Mouse (Mus musculus) MN1 (cell line): ENCODE results near the gene Borcs8.

ENCODE experiments used
- DNase-seq: peaks from one replicate; pipeline ENCODE4 v3.0.0-alpha.2; 2016; ENCODE audit warnings: low spot score

Borcs8 gene

DNA sequence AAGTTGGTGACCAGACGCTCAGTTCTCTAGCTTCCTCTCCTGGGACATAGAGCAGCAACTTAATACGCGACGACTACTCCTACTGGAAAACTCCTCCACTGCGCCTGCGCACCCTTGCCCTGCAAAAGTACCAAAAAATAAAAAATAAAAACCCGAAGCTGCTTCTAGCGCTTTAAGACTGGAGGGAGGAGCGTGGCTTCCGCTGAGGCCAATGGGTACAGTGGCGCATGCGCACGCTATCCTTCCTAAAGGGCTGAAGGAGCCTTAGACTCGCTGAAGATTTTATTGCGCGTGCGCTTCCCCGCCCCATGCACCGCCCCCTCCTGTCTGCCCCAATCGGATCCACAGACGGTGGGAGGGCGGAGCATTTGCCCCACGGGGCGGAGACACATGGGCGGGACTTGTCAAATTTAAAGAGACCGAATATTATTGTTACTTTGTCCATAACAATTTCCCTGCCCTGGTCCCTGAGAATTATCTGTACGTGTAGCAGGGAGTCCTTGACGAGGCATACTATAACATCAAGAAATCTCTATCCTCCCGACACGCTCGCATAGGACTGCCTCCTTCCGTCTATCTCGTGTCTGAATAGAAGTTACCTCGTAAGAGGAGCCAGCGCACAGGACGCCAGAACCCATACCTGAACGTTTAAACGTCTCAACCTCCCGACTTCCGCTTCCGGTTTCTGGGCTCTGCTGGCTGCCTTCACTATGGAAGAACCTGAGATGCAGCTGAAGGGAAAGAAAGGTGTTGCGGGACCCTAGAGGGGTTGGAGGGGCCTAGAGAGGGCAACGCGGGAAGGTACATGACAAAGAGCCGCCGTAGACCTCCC is at the start of gene Borcs8, which contains the start of the genes Rfxank and Mef2b:
TSS of gene Borcs8 (plus strand) at position 474 of the 832 bp plus-strand sequence.
TSS of gene Rfxank (minus strand) at position 129 of the 832 bp plus-strand sequence.
TSS of gene Mef2b (plus strand) at position 686 of the 832 bp plus-strand sequence.
- DNase-seq: peak; percentile 99

- DNase-seq: no peak
These were observed 46.5 kb upstream of the Borcs8 start for GRCm38 (mm10) chr8:70092786-70093185.

DNA sequence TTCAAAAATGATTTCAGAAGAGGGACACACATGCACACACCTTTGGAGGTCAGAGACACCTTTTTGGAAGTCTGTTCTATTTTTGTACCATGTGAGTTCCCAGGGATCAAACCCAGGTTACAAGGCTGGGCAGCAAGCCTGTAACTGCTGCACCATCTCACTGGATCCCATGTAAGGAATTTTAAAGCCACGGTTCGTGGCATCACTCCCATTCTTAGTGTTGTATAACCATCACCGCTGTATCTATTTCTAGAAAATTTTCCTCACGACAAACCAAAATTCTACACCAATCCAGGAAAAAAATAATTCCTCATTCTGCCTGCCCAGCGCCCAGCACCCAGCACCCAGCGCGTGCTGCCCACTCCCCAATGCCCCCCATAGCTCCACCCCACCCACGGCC is 40.0 kb upstream of the Borcs8 start:
- no peak for DNase-seq

- DNase-seq: no peak
These were observed 39.1 kb upstream of the Borcs8 start for GRCm38 (mm10) chr8:70100241-70100640.

DNA sequence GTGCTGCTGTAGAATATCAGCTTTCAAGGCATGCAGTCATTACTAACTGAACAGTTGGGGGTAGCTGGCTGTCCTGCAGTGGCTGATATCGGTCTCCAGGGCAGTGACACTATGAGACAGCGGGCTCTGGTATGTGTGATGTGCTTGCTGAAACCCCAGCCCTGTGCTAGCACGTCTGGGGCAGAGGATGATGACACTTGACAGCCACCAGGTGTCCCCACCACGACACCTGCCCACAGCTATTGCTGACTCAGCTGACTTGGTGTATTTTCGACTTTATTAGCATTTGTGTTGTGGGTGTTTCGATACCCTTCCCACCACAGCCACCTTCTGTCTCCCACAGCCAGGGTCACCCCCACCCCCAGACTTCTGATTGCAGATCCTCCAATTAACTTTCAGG is 34.8 kb upstream of the Borcs8 start:
- peak; percentile 72 for DNase-seq

GRCm38 (mm10) chr8:70104922-70105321 is 34.4 kb upstream of the Borcs8 start:
- DNase-seq: no peak

GRCm38 (mm10) chr8:70110451-70110850 is 28.8 kb upstream of the Borcs8 start:
- no peak for DNase-seq

DNA sequence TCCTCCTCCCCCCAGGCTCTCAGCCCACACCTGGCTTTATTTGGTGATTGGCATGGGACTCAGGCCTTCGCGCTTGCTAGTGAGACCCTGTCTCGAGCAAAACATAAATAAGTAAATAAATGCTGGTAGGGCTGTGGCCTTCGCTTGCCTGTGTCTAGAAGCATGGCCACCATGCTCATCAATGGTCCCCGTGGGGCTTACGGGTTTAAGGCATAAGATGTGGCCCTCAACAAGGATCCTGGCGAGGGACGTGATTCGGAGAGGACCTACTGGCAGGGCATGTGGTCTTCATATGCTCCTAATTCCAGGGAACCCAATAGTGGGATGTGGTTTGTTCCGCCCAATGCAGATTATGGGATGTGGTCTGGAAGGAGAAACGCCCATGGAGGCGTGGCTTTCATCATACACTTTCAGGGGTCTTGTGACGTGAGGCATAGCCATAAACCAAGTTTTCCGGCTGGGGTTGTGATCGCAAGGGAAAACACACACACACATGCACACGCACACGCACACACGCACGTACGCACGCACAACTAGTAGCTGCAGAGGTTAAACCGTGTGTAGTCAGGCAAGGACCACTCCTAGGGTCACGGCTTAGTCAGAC is 28.0 kb upstream of the Borcs8 start:
- DNase-seq: no peak

DNA sequence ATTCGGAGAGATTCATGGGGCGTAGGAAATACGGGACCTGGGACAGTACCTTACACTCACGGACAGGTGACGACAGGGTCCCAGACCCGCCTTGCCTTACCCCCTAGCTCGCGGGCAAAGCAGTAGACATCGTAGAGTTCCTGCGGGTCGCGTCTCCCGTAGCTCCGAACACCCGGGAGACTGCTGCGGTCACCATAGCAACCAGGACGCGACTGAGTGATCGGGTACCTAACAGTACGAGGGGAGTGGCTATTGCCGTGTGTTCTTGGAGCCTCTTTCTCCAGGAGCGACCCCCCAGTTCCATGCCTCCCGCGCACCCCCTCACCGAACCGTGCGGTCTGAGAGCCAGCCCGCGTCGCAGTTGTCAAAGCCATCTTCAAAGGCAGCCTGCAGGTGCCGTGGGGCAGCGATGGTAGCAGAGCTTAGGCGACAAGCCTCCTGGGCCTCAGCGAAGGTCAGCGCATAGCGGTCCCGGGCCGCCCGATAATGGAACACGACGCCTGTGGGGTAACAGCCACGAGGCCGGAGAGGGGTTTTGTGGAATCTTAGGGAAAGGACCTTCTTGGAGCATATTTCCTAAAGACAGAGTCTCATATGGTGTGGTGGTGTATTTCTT is 26.8 kb upstream of the Borcs8 start:
- DNase-seq: no peak

GRCm38 (mm10) chr8:70114488-70114887 is 24.8 kb upstream of the Borcs8 start:
- no peak for DNase-seq

DNA sequence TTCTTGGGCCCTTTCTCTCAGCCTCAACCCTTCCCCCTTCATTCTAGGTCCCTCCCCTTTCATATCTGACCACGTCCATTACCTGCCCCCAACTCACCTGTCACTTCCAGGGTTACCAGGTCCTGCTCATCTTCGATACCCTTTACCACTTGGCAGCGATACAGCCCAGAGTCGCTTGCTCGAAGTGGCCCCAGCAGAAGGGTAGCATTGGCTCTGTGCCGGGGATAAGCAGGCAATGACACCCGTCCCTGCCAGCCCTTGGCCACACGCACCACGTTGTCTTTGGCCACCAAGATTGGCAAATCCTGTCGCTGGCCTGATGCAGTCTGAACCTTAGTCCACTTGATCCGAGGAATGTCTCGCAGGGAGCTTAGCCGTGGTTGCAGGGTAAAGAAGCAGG is 24.4 kb upstream of the Borcs8 start:
- no peak for DNase-seq

- DNase-seq: no peak
These were observed 21.7 kb upstream of the Borcs8 start for GRCm38 (mm10) chr8:70117611-70118010.

DNA sequence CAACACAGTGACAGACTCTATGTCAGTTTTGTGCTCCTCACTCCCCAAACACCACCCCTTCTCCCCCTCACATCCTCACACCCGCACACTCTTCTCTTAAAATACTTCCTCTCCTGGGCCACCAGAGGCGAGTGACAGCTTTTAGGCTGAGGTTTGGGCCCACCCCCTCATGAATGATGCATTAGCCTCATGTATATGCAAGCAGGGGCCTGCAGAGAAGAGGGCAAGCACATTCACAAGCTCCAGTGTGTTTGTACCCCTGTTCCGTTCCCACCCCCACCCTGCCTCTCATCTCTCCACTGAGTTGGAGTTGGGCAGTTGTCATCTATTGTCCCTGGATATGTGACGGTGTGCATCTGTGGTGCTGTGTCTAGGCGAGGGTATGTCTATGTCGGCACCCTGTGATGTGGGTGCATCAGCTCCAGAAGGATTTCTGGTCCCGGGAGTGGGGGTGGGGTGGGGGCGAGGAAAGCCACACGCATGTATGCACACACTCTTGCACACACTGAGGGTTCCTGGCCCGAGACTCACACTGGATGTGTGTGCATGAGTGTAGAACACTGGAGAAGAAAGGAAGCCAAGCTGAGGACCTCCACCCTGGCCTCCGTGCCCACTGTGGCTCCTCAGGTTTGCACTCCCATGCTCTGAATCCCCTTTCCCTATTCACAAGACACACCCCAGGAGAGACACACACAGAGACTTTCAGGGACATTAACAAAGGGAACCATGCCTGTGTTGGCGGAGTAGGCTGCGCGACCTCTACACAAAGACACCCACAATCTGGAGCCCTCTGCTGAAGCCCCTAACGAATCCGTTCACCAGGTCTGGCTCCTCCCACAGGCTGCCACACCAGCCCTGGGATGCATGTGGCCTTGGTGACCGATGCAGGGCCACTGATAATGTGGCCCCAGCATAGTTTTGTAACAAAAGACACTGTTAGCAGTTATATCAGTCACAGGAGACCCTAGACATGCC is 20.3 kb upstream of the Borcs8 start:
- no peak for DNase-seq

- DNase-seq: peak; percentile 86
These were observed 18.6 kb upstream of the Borcs8 start, which contains the start of gene Ncan for GRCm38 (mm10) chr8:70120667-70121066. Gene Ncan, minus strand, starts transcription at chr8:70120873.

DNA sequence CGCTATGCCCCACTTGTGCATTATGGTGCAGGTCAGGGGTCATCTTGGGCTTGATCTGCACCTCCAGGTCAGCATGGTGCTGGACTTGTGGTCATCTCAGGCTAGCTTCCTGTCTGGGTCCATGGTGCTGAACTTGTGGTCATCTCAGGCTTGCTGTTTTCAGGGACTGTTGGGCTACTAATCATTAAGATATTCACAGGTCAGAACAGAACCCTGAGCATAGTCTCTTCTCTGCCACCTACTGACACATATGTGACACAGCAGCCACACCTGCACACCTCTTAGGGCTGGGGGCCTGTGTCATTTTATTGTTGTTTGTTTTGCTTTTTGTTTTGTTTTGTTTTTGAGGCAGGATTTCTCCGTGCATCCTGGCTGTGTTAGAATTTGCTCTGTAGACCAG is 16.4 kb upstream of the Borcs8 start:
- DNase-seq: peak; percentile 19

DNA sequence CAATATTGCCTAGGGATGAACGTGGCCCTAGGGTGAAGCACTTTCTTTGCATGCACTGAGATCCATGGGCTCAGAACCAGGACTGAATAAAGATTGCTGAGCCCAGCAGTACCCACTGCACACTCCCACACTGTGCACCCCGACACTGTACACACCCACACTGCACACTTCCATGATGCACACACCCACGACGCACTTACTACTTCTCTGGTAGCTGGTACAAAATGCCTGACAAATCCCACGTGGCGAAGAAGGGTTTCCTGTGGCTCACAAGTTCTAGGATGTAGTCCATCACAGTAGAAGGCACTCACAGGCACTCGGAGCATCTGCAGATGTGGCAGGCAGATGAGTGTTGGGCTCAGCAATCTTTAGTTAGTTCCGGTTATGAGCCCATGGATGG is 14.3 kb upstream of the Borcs8 start:
- no peak for DNase-seq

- DNase-seq: peak; percentile 78
These were observed 10.9 kb upstream of the Borcs8 start for GRCm38 (mm10) chr8:70128435-70128834.

- DNase-seq: peak; percentile 90
These were observed 9.9 kb upstream of the Borcs8 start for GRCm38 (mm10) chr8:70129309-70129952.

- peak; percentile 28 for DNase-seq
These were observed 9.2 kb upstream of the Borcs8 start for GRCm38 (mm10) chr8:70130066-70130465.

DNA sequence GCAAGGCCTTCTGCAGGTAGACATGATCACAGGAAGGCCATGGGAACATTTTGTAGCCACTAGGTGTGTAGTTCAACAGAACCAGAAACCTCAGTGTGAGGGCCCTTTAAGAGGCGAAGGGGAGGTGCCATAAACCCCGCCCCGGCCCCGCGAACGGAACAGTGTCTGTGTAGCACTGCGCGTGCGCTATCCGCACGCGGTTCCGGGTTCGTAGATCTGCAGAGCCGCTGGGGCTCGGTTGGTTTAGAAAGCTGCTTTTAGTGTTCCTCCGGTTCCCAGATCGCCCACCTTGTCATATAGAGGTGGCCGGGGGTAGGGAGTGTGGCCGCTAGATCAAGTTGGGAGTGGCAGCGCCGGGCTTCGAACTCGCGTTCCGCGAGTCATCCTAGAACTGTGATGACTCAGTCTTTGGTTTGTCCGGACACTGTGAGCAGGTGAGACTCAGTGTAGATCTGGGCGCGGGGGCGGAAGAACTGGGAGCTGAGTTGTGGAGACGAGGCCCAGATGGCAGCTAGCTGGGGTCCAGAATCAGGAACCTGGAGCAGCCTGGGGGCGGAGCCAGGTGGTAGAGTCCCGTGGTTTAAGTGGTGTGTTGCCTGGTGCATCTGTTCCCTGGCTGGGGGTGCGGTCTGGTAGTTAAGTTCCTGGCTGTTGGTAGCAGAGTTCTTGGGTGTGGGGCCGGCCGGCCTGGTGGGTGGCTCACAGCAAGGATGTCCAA is 8.0 kb upstream of the Borcs8 start, which contains the start of gene Nr2c2ap:
TSS of gene Nr2c2ap (plus strand) at position 168 of the 718 bp plus-strand sequence.
- peak; percentile 68 for DNase-seq
